Mouse (Mus musculus) ES-E14 (cell line): Measurements from ENCODE around the gene Pstk.

Experiments
- CHD2 ChIP-seq: IDR thresholded peaks from 2 replicates; pipeline ENCODE4 v1.6.1; 2014; ENCODE audit warnings: mild to moderate bottlenecking, low read depth, low read length, inconsistent platforms
- MAFK ChIP-seq: IDR thresholded peaks from 2 replicates; pipeline ENCODE4 v1.6.1; 2014; ENCODE audit warnings: mild to moderate bottlenecking, low read depth, low read length, inconsistent platforms; ENCODE audit not compliant: insufficient read depth
- ZC3H11A ChIP-seq: IDR thresholded peaks from 2 replicates; pipeline ENCODE4 v1.6.1; 2012; ENCODE audit warnings: low read depth, mild to moderate bottlenecking, inconsistent platforms, low read length, borderline replicate concordance
- ZNF384 ChIP-seq: IDR thresholded peaks from 2 replicates; pipeline ENCODE4 v1.6.1; 2012; ENCODE audit warnings: low read depth, low read length, inconsistent platforms

DNA sequence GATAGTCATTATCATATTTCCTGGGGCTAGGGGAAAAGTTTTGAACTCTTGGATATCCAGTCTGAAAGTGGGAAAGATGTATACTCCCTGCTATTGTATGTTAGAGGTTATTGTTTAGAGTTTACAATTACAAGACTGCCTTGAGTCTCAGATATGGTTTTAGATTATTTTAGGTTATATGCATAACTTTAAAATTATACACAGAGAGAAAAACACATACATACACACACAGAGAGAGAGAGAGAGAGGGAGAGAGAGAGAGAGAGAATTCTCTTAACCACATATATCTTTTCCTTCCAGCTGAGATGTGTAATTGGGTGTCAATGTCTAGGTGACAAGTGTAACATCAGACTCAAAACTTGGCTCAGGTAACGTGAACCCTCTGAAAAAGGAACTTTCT, 37.4 kb upstream of the Pstk start, which contains the start of gene Fam24a:
- TF ChIP-seq ZNF384 = no peak
- no peak for TF ChIP-seq MAFK
- no peak for TF ChIP-seq ZC3H11A
- no peak for TF ChIP-seq CHD2
